Mouse (Mus musculus) spleen, adult 2 months (tissue): ENCODE measurements around the gene Cox19. TPM values are rescaled to one million over a fixed set of nuclear protein-coding genes. Genes with fewer than 3 reads are reported as not detected.
A peak's percentile ranks its signal among the peaks of the same experiment; 100 is the strongest.

ENCODE experiments used
- DNase-seq, 2 experiments: peaks; one replicate each; pipeline versions ENCODE4 v3.0.0 to v3.0.0-alpha.2; 2012 to 2021; ENCODE audit warnings: low spot score in 2 of 2, low read depth in 1 of 2
- H3K27ac ChIP-seq: fragments of 200-500 bp; 2 replicates; pipeline ENCODE4 v1.5.1; 2012; ENCODE audit warnings: low read length, inconsistent platforms; ENCODE audit not compliant: insufficient read depth
- H3K27me3 ChIP-seq: fragments of 200-500 bp; 2 replicates; pipeline ENCODE4 v1.6.1; 2012; ENCODE audit warnings: mild to moderate bottlenecking, moderate library complexity, low read length, inconsistent platforms; ENCODE audit not compliant: control insufficient read depth, insufficient read depth
- H3K36me3 ChIP-seq: fragments of 200-500 bp; 2 replicates; pipeline ENCODE4 v1.6.1; 2012; ENCODE audit warnings: mild to moderate bottlenecking, low read length, inconsistent platforms; ENCODE audit not compliant: control insufficient read depth, insufficient read depth
- H3K4me1 ChIP-seq: fragments of 200-500 bp; 2 replicates; pipeline ENCODE4 v1.6.1; 2011; ENCODE audit warnings: inconsistent platforms; ENCODE audit not compliant: control insufficient read depth, insufficient read depth, insufficient read length
- H3K4me3 ChIP-seq: fragments of 200-500 bp; 2 replicates; pipeline ENCODE4 v1.5.1; 2011; ENCODE audit warnings: mild to moderate bottlenecking, inconsistent platforms; ENCODE audit not compliant: insufficient read depth, insufficient read length; ENCODE audit errors: extremely low read depth
- CTCF ChIP-seq: fragments of 200-500 bp; IDR thresholded peaks from 2 replicates; pipeline ENCODE4 v1.5.1; 2011; ENCODE audit warnings: mild to moderate bottlenecking, inconsistent platforms; ENCODE audit not compliant: insufficient read depth, insufficient read length, insufficient replicate concordance; ENCODE audit errors: extremely low read depth
- POLR2A ChIP-seq: fragments of 200-500 bp; IDR thresholded peaks from 2 replicates; pipeline ENCODE4 v1.6.1; 2011; ENCODE audit warnings: low read depth, low read length, inconsistent platforms
- WGBS: fragments of 180-500 bp; shearing (Covaris S2); methylation state at CpG from one replicate; pipeline ENCODE4 v1.1.7; 2018; 5-methylcytosine and 5-hydroxymethylcytosine counted together
- polyA plus RNA-seq: library from polyadenylated mRNA; depleted of rRNA; stranded (reverse); fragments of >200 nt; gene quantifications from 2 replicates; pipeline ENCODE4 v1.2.3, GENCODE M21; 2012

Cox19 gene
- polyA plus RNA-seq, 1 experiment, result 27.2 TPM

- TF ChIP-seq CTCF, result no peak
- TF ChIP-seq POLR2A, result no peak
- Histone ChIP-seq H3K4me1 (peaks cover 3% of the 10 kb centered on the region; the same call in 1 of the 2 replicates), H3K36me3 (no peaks in the 10 kb centered on the region), H3K4me3 (no peak overlapping the region), H3K27ac (no peak overlapping the region), H3K27me3 (no peaks in the 10 kb centered on the region)
- DNase-seq, result no peak
- WGBS, result 82% methylated on average over 6 of the region's 6 CpGs
These were observed 1.5 kb downstream of the Cox19 start for GRCm38 (mm10) chr5:139349713-139350112.

- Histone ChIP-seq H3K4me3 (no peak overlapping the region), H3K4me1 (peaks cover 7% of the 10 kb centered on the region; the same call in 1 of the 2 replicates), H3K36me3 (peaks cover 3% of the 10 kb centered on the region), H3K27ac (no peak overlapping the region), H3K27me3 (no peaks in the 10 kb centered on the region)
- no peak for DNase-seq
- no peak for TF ChIP-seq CTCF
- no peak for TF ChIP-seq POLR2A
- 92% methylated on average over 1 of the region's 1 CpGs for WGBS
These were observed 4.0 kb downstream of the Cox19 start for GRCm38 (mm10) chr5:139347225-139347624.

- DNase-seq, result no peak
- no peak overlapping the region for H3K27ac ChIP-seq
- peaks cover 7% of the 10 kb centered on the region; the same call in 1 of the 2 replicates for H3K4me1 ChIP-seq
- H3K4me3 ChIP-seq, result no peak overlapping the region; the same call in 1 of the 2 replicates
- TF ChIP-seq CTCF (no peak), POLR2A (no peak)
- 11% methylated on average over 5 of the region's 5 CpGs for WGBS
- peaks cover 13% of the 10 kb centered on the region for H3K36me3 ChIP-seq
- no peaks in the 10 kb centered on the region for H3K27me3 ChIP-seq
These were observed 5.9 kb downstream of the Cox19 start for GRCm38 (mm10) chr5:139345364-139345714.

GRCm38 (mm10) chr5:139344687-139345363, 6.4 kb downstream of the Cox19 start:
- TF ChIP-seq CTCF (no peak), POLR2A (peak; percentile 51)
- under 1% methylated on average over 33 of the region's 33 CpGs for WGBS
- Histone ChIP-seq H3K36me3 (peaks cover 16% of the 10 kb centered on the region), H3K4me1 (peaks cover 7% of the 10 kb centered on the region; the same call in 1 of the 2 replicates), H3K27me3 (no peaks in the 10 kb centered on the region), H3K4me3 (peak overlapping the region; percentile 99), H3K27ac (peak overlapping the region; percentile 69)
- peak; percentile 75 to 91 for DNase-seq

- TF ChIP-seq CTCF, result peak; percentile 85
- TF ChIP-seq POLR2A, result no peak
- WGBS, result 9% methylated on average over 12 of the region's 12 CpGs
- Histone ChIP-seq H3K4me1 (peaks cover 7% of the 10 kb centered on the region; the same call in 1 of the 2 replicates), H3K27ac (no peak overlapping the region), H3K36me3 (peaks cover 20% of the 10 kb centered on the region), H3K27me3 (no peaks in the 10 kb centered on the region), H3K4me3 (peak overlapping the region; percentile 99)
- DNase-seq, result peak; percentile 62 to 71
These were observed 7.1 kb downstream of the Cox19 start for GRCm38 (mm10) chr5:139344021-139344686.

GRCm38 (mm10) chr5:139338891-139339290, 12.3 kb downstream of the Cox19 start:
- TF ChIP-seq CTCF (no peak), POLR2A (no peak)
- no peak overlapping the region for H3K27ac ChIP-seq
- H3K27me3 ChIP-seq, result no peaks in the 10 kb centered on the region
- peaks cover 28% of the 10 kb centered on the region for H3K36me3 ChIP-seq
- no peaks in the 10 kb centered on the region; the same call in 1 of the 2 replicates for H3K4me1 ChIP-seq
- 93% methylated on average over 11 of the region's 11 CpGs for WGBS
- no peak overlapping the region for H3K4me3 ChIP-seq
- no peak for DNase-seq

GRCm38 (mm10) chr5:139338403-139338802, 12.8 kb downstream of the Cox19 start:
- DNase-seq, result no peak
- no peaks in the 10 kb centered on the region for H3K4me1 ChIP-seq
- TF ChIP-seq CTCF, result no peak
- TF ChIP-seq POLR2A, result no peak
- H3K4me3 ChIP-seq, result no peak overlapping the region
- WGBS, result 81% methylated on average over 3 of the region's 3 CpGs
- no peaks in the 10 kb centered on the region for H3K27me3 ChIP-seq
- no peak overlapping the region for H3K27ac ChIP-seq
- peaks cover 28% of the 10 kb centered on the region for H3K36me3 ChIP-seq
